Mouse (Mus musculus) heart, postnatal 25 days (tissue): ENCODE data around the gene Pcif1. TPM values are rescaled to one million over a fixed set of nuclear protein-coding genes. Genes with fewer than 3 reads are reported as not detected.
"Not testable (repeated sequence)": the region's sequence is repeated elsewhere in the genome, so short reads cannot be mapped to it uniquely, and the experiment has no call there.

Source experiments
- DNase-seq: peaks from one replicate; pipeline ENCODE4 v3.0.0; 2022; ENCODE audit warnings: low spot score
- intact Hi-C: fragments of 180-260 bp; cut with DNase I; formaldehyde crosslinking; loops from one replicate; pipeline ENCODE4 v1.15.1; 2025
- total RNA-seq, 2 experiments: library from RNA; stranded (reverse); gene quantifications; 2 replicates each; pipeline ENCODE4 v1.2.3; 2021

Pcif1 gene
- total RNA-seq, result 10 to 100 TPM; 27.5 to 34.6 TPM

DNA sequence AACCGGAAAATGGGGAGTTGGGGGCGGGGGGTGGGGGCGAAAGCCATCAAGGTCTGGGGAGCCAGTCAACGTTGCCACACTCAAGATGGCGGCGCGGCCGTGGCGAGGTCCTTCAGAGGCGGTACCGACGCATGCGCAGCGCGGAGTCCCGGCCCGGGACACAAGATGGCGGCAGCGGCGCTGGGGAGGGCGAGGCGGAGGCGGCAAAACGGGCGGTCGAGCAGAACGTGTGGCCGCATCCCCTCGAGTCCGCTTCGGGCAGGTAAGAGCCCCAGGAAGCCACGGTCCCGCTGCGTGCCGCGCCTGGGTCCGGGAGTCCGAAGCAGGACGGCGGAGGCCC lies at the start of gene Pcif1:
Gene Pcif1 (plus strand): TSS at position 77 of the 340 bp plus-strand sequence.
- intact Hi-C loops, result loop anchor here (2.0 kb wide), 1 partner anchor 16 kb away; no protein-coding TSS in a partner anchor
- DNase-seq, result peak; percentile 81

DNA sequence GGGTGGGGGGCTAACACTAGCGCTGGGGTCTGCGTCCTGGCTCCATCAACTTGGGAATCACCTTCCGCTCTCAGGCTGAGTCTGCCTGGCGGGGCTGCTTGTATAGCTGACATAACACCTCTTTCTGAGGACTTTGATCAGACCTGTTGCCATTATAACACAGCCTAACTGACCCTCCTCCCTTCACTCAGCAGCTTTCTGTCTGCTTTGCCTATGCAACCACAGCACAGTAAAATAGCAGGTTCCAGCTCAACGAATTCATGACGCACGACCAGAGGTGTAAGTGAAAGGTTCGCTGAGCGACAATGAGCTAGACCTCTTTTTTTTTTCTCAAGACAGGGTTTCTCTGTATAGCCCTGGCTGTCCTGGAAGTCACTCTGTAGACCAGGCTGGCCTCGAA lies 48.1 kb upstream of the Pcif1 start:
- intact Hi-C loops, result loop anchor here (5.0 to 10.0 kb wide), 2 partner anchors 61 to 204 kb away; partner anchors contain the start of gene Ncoa5
- no peak for DNase-seq

DNA sequence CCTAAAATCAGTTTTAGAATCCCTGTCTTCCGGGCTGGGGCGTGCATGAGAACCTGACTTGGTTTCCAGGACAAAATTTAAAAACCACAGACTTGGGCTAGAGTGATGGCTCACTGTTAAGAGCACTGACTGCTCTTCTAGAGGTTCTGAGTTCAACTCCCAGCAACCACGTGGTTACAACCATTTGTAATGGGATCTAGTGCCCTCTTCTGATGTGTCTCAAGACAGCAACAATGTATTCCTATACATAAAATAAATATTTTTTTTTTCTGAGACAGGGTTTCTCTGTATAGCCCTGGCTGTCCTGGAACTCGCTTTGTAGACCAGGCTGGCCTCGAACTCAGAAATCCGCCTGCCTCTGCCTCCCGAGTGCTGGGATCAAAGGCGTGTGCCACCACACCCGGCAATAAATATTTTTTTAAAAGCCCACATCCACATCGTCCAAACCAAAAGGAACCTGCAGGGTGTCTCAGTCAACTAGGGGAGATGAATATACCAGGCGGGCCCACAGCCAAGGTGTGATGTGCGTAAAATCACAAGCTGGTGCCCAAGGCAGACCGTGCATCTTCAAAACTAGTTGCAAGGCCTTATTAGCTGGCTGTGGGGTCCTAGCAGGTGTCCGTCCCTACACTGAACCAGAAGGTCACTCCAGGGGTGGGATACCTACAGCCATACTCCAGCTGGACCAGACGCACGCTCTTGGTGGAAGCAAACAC lies 46.9 kb upstream of the Pcif1 start:
- intact Hi-C loops, result loop anchor here (2.0 to 10.0 kb wide), 4 partner anchors 45 to 203 kb away; partner anchors contain the start of genes Ncoa5 and Zfp335
- DNase-seq, result no peak

DNA sequence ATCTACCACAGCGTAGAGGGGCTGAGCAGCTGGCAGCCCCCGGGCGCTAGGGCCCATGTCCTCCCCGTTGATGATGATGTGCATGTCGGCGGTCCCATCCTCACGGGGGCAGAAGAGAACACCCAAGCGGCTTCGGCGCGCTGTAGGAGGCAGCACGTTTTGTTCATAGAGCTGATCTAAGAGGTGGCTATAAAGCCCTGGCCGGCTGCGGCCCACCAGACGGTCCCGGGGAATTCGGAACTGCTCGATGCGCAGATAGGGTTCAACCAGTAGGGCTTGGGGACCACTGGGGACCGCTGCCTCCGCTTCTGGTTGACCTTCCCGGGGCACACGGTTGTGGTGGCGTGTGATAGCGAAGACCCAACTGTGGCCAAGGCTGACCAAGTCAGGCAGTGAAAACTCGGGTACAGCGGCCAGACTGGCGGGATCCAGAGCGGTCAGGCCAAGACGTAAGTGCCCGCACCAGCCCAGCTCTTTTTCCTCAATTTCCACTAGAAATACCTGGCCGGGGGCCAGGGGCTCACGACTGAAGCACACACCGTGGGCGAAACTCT lies 46.3 kb upstream of the Pcif1 start, which contains the start of gene Ctsa:
Gene Ctsa (plus strand): TSS at position 126 of the 554 bp plus-strand sequence.
- peak; percentile 62 for DNase-seq
- intact Hi-C loops, result loop anchor here (2.0 to 10.0 kb wide), 4 partner anchors 44 to 202 kb away; partner anchors contain the start of genes Ncoa5 and Zfp335

DNA sequence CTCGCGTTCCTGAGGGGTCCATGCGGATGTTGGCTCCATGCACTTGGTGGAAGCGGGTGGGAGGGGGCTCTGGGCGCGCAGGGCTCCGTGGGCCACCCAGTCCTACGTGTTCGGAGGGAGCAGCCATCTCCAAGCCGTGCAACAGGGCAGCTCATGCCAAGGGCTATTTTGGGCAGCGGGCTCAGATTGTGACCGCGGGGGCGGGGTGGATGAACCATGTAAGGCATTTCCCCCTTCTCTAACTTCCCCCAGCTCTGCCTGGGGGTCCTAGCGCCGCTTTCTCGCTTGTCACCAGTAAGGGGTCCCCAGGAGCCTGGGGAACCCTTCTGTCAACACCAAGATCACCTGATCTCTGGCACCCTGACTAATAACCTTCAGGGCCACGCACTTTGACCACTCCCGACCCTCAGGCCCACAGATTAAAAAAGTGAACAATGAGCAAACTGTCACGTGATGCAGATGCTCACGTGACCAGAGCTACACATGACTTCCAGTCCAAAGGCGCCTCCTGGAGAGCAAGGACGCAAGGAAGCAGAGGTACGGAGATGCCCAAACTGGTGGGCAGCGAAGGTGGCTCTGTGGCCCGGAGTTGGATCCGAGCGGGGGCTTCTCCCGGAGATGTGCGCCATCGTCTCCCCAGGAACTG lies 45.7 kb upstream of the Pcif1 start, which contains the start of gene Neurl2:
Gene Neurl2 (minus strand): TSS at position 143 of the 646 bp plus-strand sequence.
- DNase-seq, result peak; percentile 87
- intact Hi-C loops, result loop anchor here (2.0 to 10.0 kb wide), 4 partner anchors 43 to 201 kb away; partner anchors contain the start of genes Ncoa5 and Zfp335

DNA sequence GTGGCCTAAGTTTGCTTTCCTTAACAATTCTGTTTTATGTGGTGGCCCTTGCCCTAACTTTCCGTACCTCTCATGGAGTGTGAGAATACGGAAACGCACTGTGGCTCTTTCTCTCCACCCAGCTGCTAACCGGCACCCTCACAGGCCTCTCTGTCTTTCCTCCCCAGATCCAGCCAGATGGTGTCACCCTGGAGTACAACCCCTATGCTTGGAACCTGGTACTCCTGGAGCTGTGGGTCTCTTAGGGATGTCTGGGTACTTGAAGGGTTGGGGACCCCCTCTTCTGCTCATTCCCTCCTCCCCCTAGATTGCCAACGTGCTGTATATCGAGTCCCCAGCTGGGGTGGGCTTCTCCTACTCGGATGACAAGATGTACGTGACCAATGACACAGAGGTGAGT lies 44.6 kb upstream of the Pcif1 start:
- intact Hi-C loops, result loop anchor here (2.0 to 10.0 kb wide), 3 partner anchors 20 to 200 kb away; partner anchors contain the start of gene Ncoa5
- no peak for DNase-seq

DNA sequence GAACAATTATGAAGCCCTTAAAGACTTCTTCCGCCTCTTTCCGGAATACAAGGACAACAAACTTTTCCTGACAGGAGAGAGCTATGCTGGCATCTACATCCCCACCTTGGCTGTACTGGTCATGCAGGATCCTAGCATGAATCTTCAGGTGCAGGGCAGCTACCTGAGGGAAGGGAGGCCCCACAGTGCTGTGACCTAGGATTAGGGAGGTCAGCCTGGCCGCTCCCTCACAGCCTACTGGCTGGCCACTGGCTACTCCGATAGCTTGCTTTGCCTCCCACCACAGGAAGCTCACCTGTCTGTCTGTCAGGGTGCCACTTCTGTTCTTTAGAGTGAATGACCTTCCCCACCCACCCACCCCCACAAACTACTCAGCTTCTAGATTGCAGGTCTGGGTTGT lies 43.9 kb upstream of the Pcif1 start:
- intact Hi-C loops, result loop anchor here (2.0 to 10.0 kb wide), 2 partner anchors 20 to 200 kb away; partner anchors contain the start of gene Ncoa5
- no peak for DNase-seq

DNA sequence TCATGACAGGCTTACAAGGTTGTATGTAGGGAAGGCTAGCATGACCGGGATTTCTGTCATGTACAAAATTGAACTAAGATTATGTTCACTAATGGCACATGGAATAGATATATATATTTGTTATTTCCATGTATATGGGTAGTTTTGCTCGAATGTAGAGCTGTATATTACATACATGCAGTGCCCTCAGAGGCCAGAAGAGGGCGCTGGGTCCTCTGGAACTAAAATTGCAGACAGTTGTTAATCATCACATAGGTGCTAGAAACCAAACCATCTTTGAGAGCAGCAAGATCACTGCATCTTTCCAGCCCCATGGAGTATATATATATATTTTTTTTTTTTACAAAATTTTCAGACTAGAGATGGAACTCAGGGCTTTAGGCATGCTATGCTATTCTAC lies 33.3 kb upstream of the Pcif1 start:
- no peak for DNase-seq

DNA sequence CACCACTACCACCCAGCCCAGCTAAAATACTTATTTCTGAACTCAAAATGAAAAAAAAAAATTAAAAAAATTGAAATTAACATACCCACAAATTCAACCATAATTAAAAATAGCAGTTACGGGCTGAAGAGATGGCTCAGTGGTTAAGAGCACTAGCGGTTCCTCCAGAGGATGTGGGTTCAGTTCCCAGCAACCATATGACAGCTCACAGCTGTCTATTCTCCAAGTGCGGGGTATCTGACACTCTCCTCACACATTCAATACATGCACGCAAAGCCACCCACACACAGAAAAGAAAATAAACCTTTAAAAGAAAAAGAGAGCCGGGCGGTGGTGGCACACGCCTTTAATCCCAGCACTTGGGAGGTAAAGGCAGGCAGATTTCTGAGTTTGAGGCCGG lies 29.0 kb upstream of the Pcif1 start:
- intact Hi-C loops, result no loop called here
- DNase-seq, result no peak

More for the DNA sequence above, 33.3 kb upstream of the Pcif1 start:
- intact Hi-C loops, result no loop called here

DNA sequence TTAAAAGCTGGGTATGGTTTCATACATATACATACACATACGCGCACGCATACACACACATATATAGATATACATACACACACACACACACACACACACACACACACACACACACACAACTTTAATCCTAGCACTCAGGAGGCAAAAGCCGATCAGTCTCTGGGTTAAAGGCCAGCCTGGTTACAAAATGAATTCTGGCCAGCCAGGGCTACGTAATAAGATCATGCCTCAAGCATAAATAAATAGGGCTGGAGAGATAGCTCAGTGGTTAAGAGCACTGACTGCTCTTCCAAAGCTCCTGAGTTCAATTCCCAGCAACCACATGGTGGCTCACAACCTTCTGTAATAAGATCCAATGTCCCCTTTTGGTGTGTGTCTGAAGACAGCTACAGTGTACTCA lies 23.5 kb upstream of the Pcif1 start:
- intact Hi-C loops, result loop anchor here (2.0 kb wide), 2 partner anchors 13 to 21 kb away; no protein-coding TSS in a partner anchor

DNA sequence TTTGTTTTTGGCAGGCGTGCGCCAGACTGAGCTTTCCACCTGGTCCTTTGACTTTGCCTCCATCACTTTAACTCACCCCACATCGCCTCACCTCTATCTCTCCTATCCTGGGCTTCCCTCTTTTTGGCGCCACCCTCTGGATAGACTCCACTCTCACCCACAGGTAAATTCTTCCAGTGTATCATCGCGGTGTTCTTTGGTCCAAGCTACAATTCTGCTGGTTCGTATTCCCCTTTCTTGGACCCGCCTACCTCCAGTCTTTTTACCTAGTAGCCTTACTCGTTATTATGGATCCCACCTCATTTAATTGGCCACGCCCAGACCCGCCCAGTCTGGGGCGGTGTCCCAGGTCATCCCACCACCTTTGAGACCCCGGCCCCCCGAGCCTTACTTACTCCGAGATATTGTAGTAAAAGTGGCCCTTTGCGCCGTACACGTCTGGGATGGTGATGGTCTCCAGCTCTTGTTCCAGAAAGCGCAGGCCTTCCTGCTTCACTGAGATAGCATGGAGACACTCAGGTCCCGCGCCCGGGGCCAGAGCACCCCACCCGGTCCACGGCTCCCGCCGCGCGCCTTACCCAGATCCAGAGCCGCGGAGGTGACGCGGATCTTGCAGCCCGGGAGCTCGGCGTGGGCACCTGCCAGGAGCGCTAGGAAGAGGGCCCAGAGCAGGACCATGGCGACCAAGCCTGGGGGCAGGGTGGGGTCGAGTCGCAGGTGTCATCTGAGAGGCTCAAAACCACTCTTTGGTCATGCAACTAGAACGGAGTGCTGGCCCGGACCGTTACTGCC lies 22.6 kb upstream of the Pcif1 start:
- no peak for DNase-seq
- intact Hi-C loops, result no loop called here

More for the DNA sequence above, 23.5 kb upstream of the Pcif1 start:
- not testable (repeated sequence) for DNase-seq

DNA sequence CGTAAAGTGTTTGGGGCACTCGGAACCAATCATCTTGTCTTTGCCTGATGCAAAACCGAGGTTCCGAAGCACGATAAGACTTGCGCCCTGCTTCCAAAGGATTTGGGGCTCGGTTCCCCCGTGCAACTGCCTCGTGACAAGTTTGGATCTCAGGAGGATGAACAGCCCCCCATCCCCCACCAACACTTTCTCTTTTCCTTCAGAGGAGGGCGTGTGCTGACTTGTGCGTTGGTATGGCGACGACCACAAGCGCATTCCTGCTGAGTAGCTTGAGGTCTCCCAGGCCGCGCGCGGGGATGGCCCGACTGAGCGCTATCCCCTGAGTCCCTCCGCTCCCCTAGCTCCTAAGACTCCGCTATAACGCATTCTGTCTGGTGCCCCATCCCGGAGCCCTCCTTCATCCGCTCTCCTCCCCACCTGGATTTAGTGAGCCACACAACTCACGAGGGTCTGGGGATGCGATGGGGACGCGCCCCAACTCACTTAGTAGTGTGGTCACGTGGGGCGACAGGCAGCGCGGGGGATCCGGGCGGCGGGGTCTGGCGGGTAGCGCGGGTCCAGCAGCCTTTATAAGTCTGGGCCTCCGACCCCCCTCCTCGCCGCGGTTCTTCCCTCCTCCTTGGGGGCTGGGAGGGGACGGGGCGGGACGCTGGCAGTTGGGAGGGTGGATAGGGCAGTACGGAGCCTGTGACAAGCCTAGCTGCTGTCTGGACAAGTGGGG lies 21.8 kb upstream of the Pcif1 start, which contains the start of gene Pltp:
Gene Pltp (minus strand): TSS at position 611 of the 721 bp plus-strand sequence.
- DNase-seq, result peak; percentile 54
- intact Hi-C loops, result no loop called here

DNA sequence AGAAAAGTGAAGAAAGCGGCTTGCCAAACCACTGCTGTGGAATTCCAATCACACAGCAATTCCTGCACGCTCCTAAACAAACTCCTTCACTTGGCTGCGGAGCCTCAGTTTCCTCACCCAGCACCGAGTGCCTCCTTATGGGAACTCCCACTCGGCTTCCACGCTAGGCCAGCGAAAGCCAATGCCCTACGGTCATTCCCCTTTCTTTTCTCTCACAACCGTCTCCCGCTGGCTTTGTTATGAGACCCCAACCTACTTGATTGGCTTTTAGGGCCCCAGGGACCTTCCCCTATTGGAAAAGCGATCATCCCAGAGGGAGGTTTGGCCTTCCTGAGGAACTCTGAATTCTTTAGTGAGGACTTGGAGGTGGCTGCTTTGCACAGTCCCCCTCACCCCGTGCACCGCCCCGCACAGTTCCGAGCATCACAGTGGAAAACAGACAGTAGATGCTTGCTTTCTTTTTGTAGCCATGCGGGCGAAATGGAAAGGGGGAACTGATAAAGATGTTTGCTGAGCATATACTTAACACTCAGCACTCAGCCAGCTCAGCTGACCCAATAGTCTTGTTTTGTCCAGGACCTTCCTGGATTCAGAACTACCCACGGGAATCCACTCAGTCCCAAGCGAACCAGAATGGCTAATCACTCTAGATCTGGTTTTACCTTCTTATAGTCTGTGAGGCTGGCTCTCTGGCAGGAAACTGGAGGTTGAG lies 21.1 kb upstream of the Pcif1 start:
- intact Hi-C loops, result no loop called here
- no peak for DNase-seq

DNA sequence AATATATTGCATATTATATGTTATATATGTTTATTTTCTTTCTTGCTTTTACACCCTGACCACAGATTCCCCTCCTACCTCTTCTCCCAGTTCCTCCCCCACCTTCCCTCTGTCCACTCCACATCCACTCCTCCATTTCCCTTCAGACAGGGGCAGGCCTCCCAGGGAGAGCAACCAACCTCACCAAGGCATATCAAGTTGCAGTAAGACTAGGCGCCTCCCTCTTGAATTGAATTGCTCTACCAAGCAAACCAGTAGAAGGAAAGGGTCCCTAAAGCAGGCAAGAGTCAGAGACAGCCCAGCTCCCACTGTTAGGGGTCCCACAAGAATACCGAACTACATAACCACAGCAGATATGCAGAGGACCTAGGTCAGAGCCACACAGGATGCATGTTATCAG lies 19.9 kb upstream of the Pcif1 start:
- intact Hi-C loops, result no loop called here

DNA sequence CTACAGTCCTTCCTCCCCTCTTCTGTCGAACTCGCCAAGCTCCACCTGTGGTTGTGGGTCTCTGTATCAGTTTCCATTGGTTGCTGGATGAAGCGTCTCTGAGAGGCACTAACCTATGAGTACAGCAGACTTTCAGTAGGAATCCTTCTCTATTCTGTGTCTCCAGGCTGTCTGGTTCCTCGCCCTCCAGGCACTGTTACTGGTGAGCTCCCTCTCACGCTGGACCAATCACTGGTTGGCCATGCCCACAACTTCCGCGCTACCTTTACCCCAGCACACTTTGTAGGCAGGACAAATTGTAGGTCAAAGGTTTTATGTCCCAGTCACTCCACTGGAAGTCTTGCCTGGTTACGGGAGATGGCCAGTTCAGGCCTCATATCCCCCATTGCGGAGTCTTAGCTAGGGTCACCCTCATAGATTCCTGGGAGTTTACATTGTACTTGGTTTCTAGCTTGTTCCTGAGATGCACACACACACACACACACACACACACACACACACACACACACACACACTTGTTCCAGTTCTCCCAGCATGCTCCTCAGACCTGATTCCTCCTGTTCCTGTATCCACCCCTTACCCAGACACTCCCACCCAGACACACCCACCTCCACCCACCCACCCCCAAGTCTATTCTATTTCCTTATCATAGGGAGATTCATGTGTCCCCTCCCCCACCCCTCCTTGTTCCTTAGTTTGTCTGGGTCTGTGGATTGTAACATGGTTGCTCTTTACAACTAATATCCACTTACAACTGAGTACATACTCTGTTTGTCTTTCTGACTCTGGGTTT lies 19.3 kb upstream of the Pcif1 start:
- intact Hi-C loops, result no loop called here
- DNase-seq, result no peak

More for the DNA sequence above, 19.9 kb upstream of the Pcif1 start:
- DNase-seq, result no peak

DNA sequence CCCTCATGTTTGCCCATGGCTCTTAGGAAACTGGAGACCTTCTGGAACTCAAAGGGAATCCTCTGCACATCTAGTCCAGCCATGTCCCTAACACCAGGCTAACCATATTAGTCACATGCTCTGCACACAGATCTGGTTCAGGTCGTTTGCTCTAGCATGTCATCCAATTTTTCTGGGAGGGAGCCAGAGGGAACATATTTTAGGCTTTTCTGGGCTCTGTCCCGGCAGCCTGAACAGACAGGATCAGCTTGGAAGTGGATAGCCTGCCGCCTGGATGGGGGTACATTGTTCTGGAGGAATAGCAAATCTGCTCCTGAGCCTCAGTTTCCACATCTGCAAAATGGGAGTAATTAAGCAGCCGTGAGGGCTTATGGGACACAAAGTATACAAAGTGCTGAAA lies 18.0 kb upstream of the Pcif1 start:
- intact Hi-C loops, result no loop called here
- DNase-seq, result no peak

DNA sequence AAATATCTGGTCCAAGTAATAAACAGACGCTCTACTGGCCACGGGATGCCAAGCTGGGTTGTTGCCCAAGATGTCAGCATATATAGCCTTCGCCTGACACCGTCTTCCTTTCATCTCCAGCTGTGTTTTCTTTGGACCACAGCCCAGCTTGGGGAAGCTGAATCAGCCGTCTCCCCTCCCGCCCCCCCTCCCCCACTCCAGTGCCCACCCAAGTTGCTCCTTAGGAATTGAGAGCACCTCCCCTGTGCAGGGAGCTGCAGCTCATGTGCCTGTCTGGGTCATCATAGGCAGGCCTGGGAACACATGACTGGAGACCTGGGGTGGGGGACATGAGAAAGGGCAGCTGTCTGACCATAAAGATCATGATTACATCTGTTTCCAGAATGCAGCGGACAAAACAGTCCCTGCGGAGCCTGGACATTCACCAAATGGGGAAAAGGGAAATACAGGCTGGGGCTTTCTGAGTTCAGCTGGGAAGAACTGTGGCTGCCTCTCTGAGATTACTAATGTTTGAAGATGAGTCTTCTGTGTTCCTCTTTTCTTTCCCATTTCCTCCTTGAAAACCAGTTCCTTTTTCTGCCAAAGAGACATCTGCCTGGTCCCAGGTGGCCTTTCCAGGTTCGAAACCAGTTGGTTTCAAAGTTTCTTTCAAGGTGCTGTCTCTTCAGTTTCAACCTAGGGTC lies 16.8 kb upstream of the Pcif1 start:
- peak; percentile 37 for DNase-seq
- intact Hi-C loops, result loop anchor here (2.0 kb wide), 1 partner anchor 16 kb away; the partner anchor contains the start of gene Pcif1
